Mouse (Mus musculus): ENCODE measurements around the gene Agap3.

DNA sequence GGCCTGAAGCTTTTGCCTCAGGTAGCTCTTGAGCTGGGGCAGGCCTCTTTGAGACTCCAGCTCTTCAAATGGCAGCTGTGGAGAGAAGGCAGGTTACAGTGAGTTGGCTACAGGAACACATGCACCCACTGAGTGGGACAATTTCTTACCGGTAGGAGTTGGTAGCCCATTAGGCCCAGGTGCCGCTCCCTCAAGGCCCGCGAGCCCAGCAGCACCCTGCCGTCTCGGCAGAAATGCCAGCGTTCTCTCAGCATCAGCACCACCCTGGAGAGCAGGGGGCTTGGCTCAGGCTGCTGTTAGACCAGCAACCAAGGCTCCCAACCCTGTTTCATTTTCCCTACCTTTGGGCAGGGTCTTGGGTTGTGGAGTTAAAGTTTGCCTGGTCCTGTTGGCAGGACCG, 10.8 kb upstream of the Agap3 start:
- TF ChIP-seq CTCF (IDR thresholded peaks at IDR 0.05; ENCODE audit: low read depth) (no peak), EP300 (optimal IDR thresholded peaks at IDR 0.05) (no peak)

Data from stomach, postnatal 0 days (tissue).